Mouse (Mus musculus) layer of hippocampus, postnatal 14 days (tissue): ENCODE data around the gene Vps52. TPM values are rescaled to one million over a fixed set of nuclear protein-coding genes. Genes with fewer than 3 reads are reported as not detected.
"Not testable (repeated sequence)": the region's sequence is repeated elsewhere in the genome, so short reads cannot be mapped to it uniquely, and the experiment has no call there.

ENCODE experiments used
- DNase-seq, 2 experiments: peaks; one replicate each; pipeline ENCODE4 v3.0.0; 2021 to 2022; ENCODE audit warnings: low spot score in 2 of 2, mixed read lengths in 1 of 2
- total RNA-seq, 2 experiments: library from RNA; stranded (reverse); gene quantifications; 2 replicates each; pipeline ENCODE4 v1.2.3; 2021

Gene Vps52
- total RNA-seq, 2 experiments from 2014 or later, result 78.5 to 84.4 TPM

- DNase-seq, result peak; percentile 84 to 92
Measured at GRCm38 (mm10) chr17:33940206-33940805, 15.3 kb upstream of the Vps52 start, which contains the start of the genes Pfdn6 and Wdr46. Pfdn6 (minus strand) TSS chr17:33940343. Wdr46 (plus strand) TSS chr17:33940660.

- DNase-seq, result no peak
Measured at GRCm38 (mm10) chr17:33940981-33941380, 14.6 kb upstream of the Vps52 start.

- DNase-seq, result no peak
Measured at GRCm38 (mm10) chr17:33941381-33941780, 14.2 kb upstream of the Vps52 start.

- no peak for DNase-seq
Measured at GRCm38 (mm10) chr17:33943454-33943853, 12.2 kb upstream of the Vps52 start.

GRCm38 (mm10) chr17:33947430-33948089 lies 8.1 kb upstream of the Vps52 start:
- no peak for DNase-seq

GRCm38 (mm10) chr17:33948090-33948904 lies 7.3 kb upstream of the Vps52 start:
- no peak for DNase-seq

- no peak for DNase-seq
Measured at GRCm38 (mm10) chr17:33948905-33949537, 6.6 kb upstream of the Vps52 start.

- DNase-seq, result no peak
Measured at GRCm38 (mm10) chr17:33950131-33950625, 5.4 kb upstream of the Vps52 start.

- peak; percentile 65 to 79 for DNase-seq
Measured at GRCm38 (mm10) chr17:33951021-33951946, 4.3 kb upstream of the Vps52 start, which contains the start of gene B3galt4. B3galt4 (minus strand) TSS chr17:33951488.

GRCm38 (mm10) chr17:33952015-33952414 lies 3.6 kb upstream of the Vps52 start:
- not testable (repeated sequence) for DNase-seq

- no peak for DNase-seq
Measured at GRCm38 (mm10) chr17:33952879-33953278, 2.7 kb upstream of the Vps52 start.

GRCm38 (mm10) chr17:33953310-33953709 lies 2.3 kb upstream of the Vps52 start:
- no peak for DNase-seq

GRCm38 (mm10) chr17:33953961-33954565 lies 1.5 kb upstream of the Vps52 start:
- no peak for DNase-seq

GRCm38 (mm10) chr17:33954646-33955554 lies 712 bp upstream of the Vps52 start:
- no peak for DNase-seq

GRCm38 (mm10) chr17:33956336-33956735 lies 724 bp downstream of the Vps52 start:
- no peak for DNase-seq

GRCm38 (mm10) chr17:33957493-33957892 lies 1.9 kb downstream of the Vps52 start:
- DNase-seq, result no peak

- DNase-seq, result no peak
Measured at GRCm38 (mm10) chr17:33958451-33958850, 2.8 kb downstream of the Vps52 start.

- DNase-seq, result no peak
Measured at GRCm38 (mm10) chr17:33959135-33959534, 3.5 kb downstream of the Vps52 start.

GRCm38 (mm10) chr17:33959948-33960347 lies 4.3 kb downstream of the Vps52 start:
- DNase-seq, result no peak
